Mouse (Mus musculus) T-cell, adult 66 days (primary cell): ENCODE measurements around the gene Immp2l. TPM values are rescaled to one million over a fixed set of nuclear protein-coding genes. Genes with fewer than 3 reads are reported as not detected.

Experiments used
- total RNA-seq, 2 experiments: library from RNA; stranded (reverse); gene quantifications; 3 replicates in 1 of 2; 4 replicates in 1 of 2; pipeline ENCODE4 v1.2.4; 2023

The Immp2l gene
- 10 to 100 TPM; 10.7 to 10.9 TPM for total RNA-seq

GRCm38 (mm10) chr12:41023511-41024421 is at the start of gene Immp2l:
Gene Immp2l (plus strand): TSS chr12:41024090.

GRCm38 (mm10) chr12:41486331-41486730 is 462.4 kb downstream of the Immp2l start, which contains the start of gene Lrrn3:
Gene Lrrn3 (minus strand): TSS chr12:41486431.

